Mouse (Mus musculus) stomach, postnatal 0 days (tissue): ENCODE measurements around the gene Ildr2. TPM values are rescaled to one million over a fixed set of nuclear protein-coding genes. Genes with fewer than 3 reads are reported as not detected.
A peak's percentile ranks its signal among the peaks of the same experiment; 100 is the strongest.

ENCODE experiments used
- ATAC-seq: fragments of 200-750 bp; cut with Nextera tagmentation; 2 replicates; pipeline ENCODE4 v1.8.0; 2017; ENCODE audit not compliant: low FRiP score, low TSS enrichment
- DNase-seq: peaks from one replicate; pipeline ENCODE4 v3.0.0-alpha.2; 2016; ENCODE audit warnings: low spot score
- H3K27ac ChIP-seq: fragments of 300-500 bp; sonication (generic); replicated peaks from 2 replicates; pipeline ENCODE4 v1.5.1; 2014; ENCODE audit warnings: mild to moderate bottlenecking, control low read depth
- H3K27me3 ChIP-seq: fragments of 300-500 bp; sonication (generic); 2 replicates; pipeline ENCODE4 v1.6.1; 2014; ENCODE audit warnings: low read length; ENCODE audit not compliant: control insufficient read depth, insufficient read depth
- H3K36me3 ChIP-seq: fragments of 300-500 bp; sonication (generic); 2 replicates; pipeline ENCODE4 v1.6.1; 2014; ENCODE audit warnings: low read length, mixed read lengths; ENCODE audit not compliant: control insufficient read depth, insufficient read depth
- H3K4me1 ChIP-seq: fragments of 300-500 bp; sonication (generic); replicated peaks from 2 replicates; pipeline ENCODE4 v1.6.1; 2014; ENCODE audit warnings: antibody characterized with exemption; ENCODE audit not compliant: control insufficient read depth, insufficient read depth
- H3K4me2 ChIP-seq: fragments of 300-500 bp; sonication (generic); replicated peaks from 2 replicates; pipeline ENCODE4 v1.6.1; 2014; ENCODE audit warnings: low read depth, mild to moderate bottlenecking, control low read depth, moderate library complexity
- H3K4me3 ChIP-seq: fragments of 300-500 bp; sonication (generic); 2 replicates; pipeline ENCODE4 v1.5.1; 2014; ENCODE audit warnings: low read depth, low read length, control low read depth
- H3K9ac ChIP-seq: fragments of 300-500 bp; sonication (generic); 2 replicates; pipeline ENCODE4 v1.6.1; 2014; ENCODE audit warnings: mild to moderate bottlenecking, low read length, control low read depth, mixed read lengths
- H3K9me3 ChIP-seq: fragments of 300-500 bp; sonication (generic); 2 replicates; pipeline ENCODE4 v1.6.1; 2016; ENCODE audit warnings: low read length; ENCODE audit not compliant: control insufficient read depth
- CTCF ChIP-seq: IDR thresholded peaks from 2 replicates; pipeline ENCODE4 v1.5.1; 2016; ENCODE audit warnings: antibody characterized with exemption, low read depth, mild to moderate bottlenecking, moderate library complexity
- EP300 ChIP-seq: optimal IDR thresholded peaks from 2 replicates; pipeline ENCODE3; 2016; ENCODE audit warnings: antibody characterized with exemption
- WGBS: fragments of 180-500 bp; shearing (Covaris S2); extraction: QIAGEN DNeasy Blood & Tissue Kit; methylation state at CpG from one replicate; pipeline ENCODE4 v1.1.7; 2014; 5-methylcytosine and 5-hydroxymethylcytosine counted together
- polyA plus RNA-seq: library from polyadenylated mRNA; unstranded; fragments of >200 nt; fragmentation: Nextera tagmentation; extraction: Ambion mirVana; gene quantifications from 2 replicates; pipeline ENCODE4 v1.2.1, GENCODE M21; 2015

Ildr2 gene
- polyA plus RNA-seq, 1 experiment from 2014 or later = 0.64 TPM

DNA sequence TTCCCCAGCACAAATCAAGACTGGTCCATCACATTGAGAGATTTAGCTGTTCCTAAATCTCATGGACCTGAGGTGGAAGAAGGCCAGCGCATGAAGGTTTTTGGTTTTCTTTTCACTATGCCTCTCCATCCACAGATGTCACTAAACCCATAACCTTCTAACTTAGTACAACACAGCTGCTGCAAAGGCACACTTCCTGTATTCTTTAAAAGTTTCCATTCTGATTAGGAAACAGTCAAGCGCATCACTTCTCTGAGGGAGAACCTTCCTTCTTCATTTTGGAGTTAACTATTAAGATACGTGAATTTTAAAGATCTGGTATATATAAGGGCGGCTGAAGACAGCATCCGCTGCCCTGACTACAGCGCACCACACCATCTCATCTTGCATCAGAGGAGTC lies 91.7 kb downstream of the Ildr2 start:
- no peak overlapping the region for H3K27ac ChIP-seq
- ATAC-seq (no peak), DNase-seq (no peak)
- H3K4me3 ChIP-seq = no peak overlapping the region
- H3K27me3 ChIP-seq = no peaks in the 10 kb centered on the region
- no peak overlapping the region for H3K4me2 ChIP-seq
- H3K36me3 ChIP-seq = no peaks in the 10 kb centered on the region
- WGBS = 89% methylated on average over 6 of the region's 6 CpGs
- H3K9ac ChIP-seq = no peak overlapping the region
- H3K9me3 ChIP-seq = no peaks in the 10 kb centered on the region
- no peaks in the 10 kb centered on the region for H3K4me1 ChIP-seq
- TF ChIP-seq EP300 (no peak), CTCF (no peak)

DNA sequence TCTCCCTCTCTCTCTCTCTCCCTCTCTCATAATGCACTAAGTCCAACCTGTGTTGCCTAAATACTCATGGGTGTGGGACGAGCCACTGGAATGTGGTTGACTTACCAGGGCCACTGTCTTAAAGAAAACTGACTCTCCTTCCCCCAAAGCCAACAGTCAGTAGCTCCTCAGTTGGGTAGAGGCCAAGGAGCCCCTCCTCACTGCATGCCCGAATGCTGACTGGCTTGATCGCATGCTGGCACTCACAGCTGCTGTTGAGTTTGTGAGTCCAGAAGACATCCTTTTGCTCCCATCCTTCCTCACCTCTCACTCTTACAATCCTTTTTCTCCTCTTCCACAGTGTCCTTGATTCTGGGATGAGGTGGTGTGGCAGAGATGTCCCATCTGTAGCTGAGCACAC lies 93.0 kb downstream of the Ildr2 start:
- 63% methylated on average over 3 of the region's 3 CpGs for WGBS
- no peak for ATAC-seq
- Histone ChIP-seq H3K36me3 (no peaks in the 10 kb centered on the region), H3K9me3 (no peaks in the 10 kb centered on the region), H3K4me3 (no peak overlapping the region), H3K4me1 (no peaks in the 10 kb centered on the region), H3K27me3 (no peaks in the 10 kb centered on the region), H3K27ac (no peak overlapping the region), H3K4me2 (no peak overlapping the region), H3K9ac (no peak overlapping the region)
- TF ChIP-seq EP300 = no peak
- TF ChIP-seq CTCF = no peak
- DNase-seq = no peak

DNA sequence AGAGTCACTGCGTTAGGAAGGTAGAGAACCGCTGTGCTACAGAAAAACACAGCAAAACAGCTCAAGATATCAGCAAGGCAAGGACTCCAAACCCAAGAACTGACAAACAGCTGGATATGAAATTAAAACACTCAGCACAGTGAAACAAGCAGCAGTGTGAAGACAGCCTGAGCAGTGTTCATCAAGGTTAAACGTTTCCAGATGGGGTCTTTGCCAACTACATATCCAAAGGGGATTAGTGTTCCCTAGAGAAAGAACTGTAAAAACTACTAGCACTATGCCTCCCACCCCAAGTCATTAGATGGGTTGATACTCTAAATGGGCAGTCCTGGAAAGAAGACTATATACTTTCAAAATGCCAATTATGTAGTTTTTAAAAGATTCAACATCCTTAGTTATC lies 95.4 kb downstream of the Ildr2 start:
- no peaks in the 10 kb centered on the region for H3K4me1 ChIP-seq
- WGBS = 69% methylated on average over 3 of the region's 3 CpGs
- H3K4me2 ChIP-seq = no peak overlapping the region
- H3K4me3 ChIP-seq = no peak overlapping the region
- DNase-seq (no peak), ATAC-seq (no peak)
- no peak overlapping the region for H3K9ac ChIP-seq
- H3K9me3 ChIP-seq = no peaks in the 10 kb centered on the region
- TF ChIP-seq CTCF = no peak
- no peak for TF ChIP-seq EP300
- no peaks in the 10 kb centered on the region for H3K36me3 ChIP-seq
- H3K27me3 ChIP-seq = no peaks in the 10 kb centered on the region
- no peak overlapping the region for H3K27ac ChIP-seq

DNA sequence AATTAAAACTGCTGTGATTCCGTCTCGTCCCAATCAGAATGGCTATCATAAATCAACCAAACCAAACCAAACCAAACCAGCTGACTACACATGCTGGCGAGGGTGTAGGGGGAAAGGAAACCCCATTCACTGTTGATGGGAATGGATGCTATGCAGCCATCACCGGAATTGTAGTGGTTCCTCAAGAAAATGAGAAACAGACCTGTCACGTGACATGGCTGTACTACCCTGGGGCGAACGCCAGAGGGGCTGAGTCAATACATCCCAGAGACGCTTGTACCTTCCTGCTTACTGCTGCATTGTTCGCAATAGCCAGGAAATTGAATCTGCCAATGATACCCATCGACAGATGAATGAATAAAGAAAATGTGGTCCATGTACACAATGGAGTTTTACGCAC lies 95.8 kb downstream of the Ildr2 start:
- Histone ChIP-seq H3K9ac (no peak overlapping the region), H3K27ac (no peak overlapping the region), H3K27me3 (no peaks in the 10 kb centered on the region), H3K4me1 (no peaks in the 10 kb centered on the region), H3K4me3 (no peak overlapping the region), H3K9me3 (no peaks in the 10 kb centered on the region), H3K36me3 (no peaks in the 10 kb centered on the region), H3K4me2 (no peak overlapping the region)
- 81% methylated on average over 11 of the region's 11 CpGs for WGBS
- no peak for TF ChIP-seq CTCF
- no peak for TF ChIP-seq EP300
- ATAC-seq = no peak
- no peak for DNase-seq

DNA sequence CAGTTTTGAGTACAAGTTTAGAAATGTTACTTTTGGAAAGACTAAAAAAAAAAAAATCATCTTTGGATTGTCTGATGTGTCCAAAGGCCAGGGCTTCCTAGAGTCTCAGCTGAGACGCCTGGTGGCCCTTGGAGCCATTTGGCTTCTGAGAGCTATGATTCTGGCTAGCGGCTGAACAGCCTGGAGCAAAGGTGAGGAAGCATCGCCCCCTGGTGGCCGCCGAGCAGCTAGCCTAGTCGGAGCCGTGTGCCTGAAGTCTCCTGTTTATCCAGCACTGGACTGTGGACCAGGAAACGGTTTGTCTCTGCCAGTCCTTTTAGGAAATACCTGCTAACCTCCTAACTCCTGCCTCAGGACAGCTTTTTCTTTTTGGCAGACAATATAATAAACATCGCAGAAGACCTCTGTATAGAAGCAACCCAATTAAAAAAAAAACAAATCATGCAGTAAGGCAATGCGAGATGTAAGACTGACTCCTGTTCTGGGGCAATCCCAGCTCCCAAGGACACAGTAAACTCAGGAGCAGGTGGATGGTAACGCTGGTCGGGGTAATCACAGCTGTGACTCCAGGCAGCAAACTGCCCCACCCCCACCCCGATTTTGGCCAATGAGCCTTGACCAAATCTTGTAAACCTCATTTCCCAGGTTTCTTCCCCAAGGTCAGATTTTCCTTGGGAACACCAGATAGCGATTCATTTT lies 106.4 kb downstream of the Ildr2 start:
- whole genome bisulfite sequencing = 22% methylated on average over 14 of the region's 14 CpGs
- no peak overlapping the region for H3K4me3 ChIP-seq
- TF ChIP-seq EP300 (no peak), CTCF (peak; percentile 92)
- DNase-seq (peak; percentile 89), ATAC-seq (peak; percentile 91)
- no peak overlapping the region for H3K27ac ChIP-seq
- no peaks in the 10 kb centered on the region for H3K9me3 ChIP-seq
- no peaks in the 10 kb centered on the region for H3K36me3 ChIP-seq
- no peaks in the 10 kb centered on the region for H3K4me1 ChIP-seq
- H3K27me3 ChIP-seq = no peaks in the 10 kb centered on the region
- H3K4me2 ChIP-seq = no peak overlapping the region
- H3K9ac ChIP-seq = no peak overlapping the region

DNA sequence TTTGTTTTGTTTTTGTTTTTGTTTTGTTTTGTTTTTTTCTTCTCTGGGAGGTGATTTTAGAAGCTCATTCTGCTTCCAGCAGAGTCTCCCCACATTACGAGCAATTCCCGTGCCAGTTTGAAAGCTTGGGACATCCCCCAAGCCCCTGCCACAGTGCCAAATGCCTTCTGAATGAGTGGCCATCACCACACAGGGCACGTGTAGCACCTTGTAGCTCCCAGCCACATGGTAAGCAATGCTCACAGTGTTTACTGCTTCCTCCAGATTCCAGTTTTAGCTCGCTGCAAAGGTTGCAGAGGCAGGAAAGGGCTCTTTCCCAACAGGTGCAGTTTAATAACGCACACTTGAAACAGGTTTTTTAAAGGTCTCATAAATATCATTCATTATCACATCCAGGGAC lies 107.0 kb downstream of the Ildr2 start:
- Histone ChIP-seq H3K4me1 (no peaks in the 10 kb centered on the region), H3K9ac (no peak overlapping the region), H3K4me3 (no peak overlapping the region), H3K4me2 (no peak overlapping the region), H3K9me3 (no peaks in the 10 kb centered on the region), H3K27ac (no peak overlapping the region), H3K27me3 (no peaks in the 10 kb centered on the region), H3K36me3 (no peaks in the 10 kb centered on the region)
- WGBS = 75% methylated on average over 5 of the region's 5 CpGs
- ATAC-seq (no peak), DNase-seq (no peak)
- TF ChIP-seq CTCF = no peak
- TF ChIP-seq EP300 = no peak
